Mouse (Mus musculus) heart, postnatal 0 days (tissue): ENCODE results near the gene Relb. TPM values are rescaled to one million over a fixed set of nuclear protein-coding genes. Genes with fewer than 3 reads are reported as not detected.

ENCODE experiments used
- ATAC-seq: fragments of 200-750 bp; cut with Nextera tagmentation; 2 replicates; pipeline ENCODE4 v1.8.0; 2017; ENCODE audit warnings: low read depth, moderate number of reproducible peaks, moderate library complexity; ENCODE audit not compliant: insufficient read depth
- DNase-seq: peaks from one replicate; pipeline ENCODE4 v3.0.0-alpha.2; 2016; ENCODE audit warnings: low spot score
- H3K27ac ChIP-seq: fragments of 300-500 bp; sonication (generic); 2 replicates; pipeline ENCODE4 v1.5.1; 2014; ENCODE audit warnings: low read depth, mild to moderate bottlenecking
- H3K27me3 ChIP-seq: fragments of 300-500 bp; sonication (generic); 2 replicates; pipeline ENCODE4 v1.6.1; 2014; ENCODE audit warnings: low read length, mixed read lengths; ENCODE audit not compliant: control insufficient read depth, insufficient read depth
- H3K36me3 ChIP-seq: fragments of 300-500 bp; sonication (generic); replicated peaks from 2 replicates; pipeline ENCODE4 v1.6.1; 2014; ENCODE audit warnings: low read length, mixed read lengths; ENCODE audit not compliant: control insufficient read depth, insufficient read depth
- H3K4me1 ChIP-seq: fragments of 300-500 bp; sonication (generic); 2 replicates; pipeline ENCODE4 v1.6.1; 2014; ENCODE audit warnings: antibody characterized with exemption; ENCODE audit not compliant: control insufficient read depth, insufficient read depth
- H3K4me2 ChIP-seq: fragments of 300-500 bp; sonication (generic); 2 replicates; pipeline ENCODE4 v1.6.1; 2014; ENCODE audit warnings: low read depth, mild to moderate bottlenecking, low read length, moderate library complexity
- H3K4me3 ChIP-seq: fragments of 300-500 bp; sonication (generic); 2 replicates; pipeline ENCODE4 v1.5.1; 2014; ENCODE audit warnings: low read depth, low read length
- H3K9ac ChIP-seq: fragments of 300-500 bp; sonication (generic); replicated peaks from 2 replicates; pipeline ENCODE4 v1.6.1; 2014; ENCODE audit warnings: low read depth, low read length, mixed read lengths
- H3K9me3 ChIP-seq: fragments of 300-500 bp; sonication (generic); replicated peaks from 2 replicates; pipeline ENCODE4 v1.6.1; 2016; ENCODE audit warnings: low read length; ENCODE audit not compliant: control insufficient read depth
- CTCF ChIP-seq: IDR thresholded peaks from 2 replicates; pipeline ENCODE4 v1.5.1; 2016; ENCODE audit warnings: antibody characterized with exemption, control low read depth, low read depth
- EP300 ChIP-seq: IDR thresholded peaks from 2 replicates; pipeline ENCODE4 v1.6.1; 2016; ENCODE audit warnings: antibody characterized with exemption, low read depth
- WGBS: fragments of 180-500 bp; shearing (Covaris S2); extraction: QIAGEN DNeasy Blood & Tissue Kit; methylation state at CpG from one replicate; pipeline ENCODE4 v1.1.7; 2014; 5-methylcytosine and 5-hydroxymethylcytosine counted together
- polyA plus RNA-seq: library from polyadenylated mRNA; unstranded; fragments of >200 nt; fragmentation: Nextera tagmentation; extraction: Ambion mirVana; gene quantifications from 2 replicates; pipeline ENCODE4 v1.2.1, GENCODE M21; 2015
- total RNA-seq: library from RNA; depleted of rRNA; stranded (reverse); fragments of >200 nt; gene quantifications from 2 replicates; pipeline ENCODE4 v1.2.3, GENCODE M21; 2014; ENCODE audit warnings: low replicate concordance

The Relb gene
- total and polyA plus RNA-seq, 2 experiments from 2014 or later = 6.5 to 9.0 TPM

GRCm38 (mm10) chr7:19593061-19593730 lies 36.0 kb downstream of the Relb start:
- DNase-seq (no peak), ATAC-seq (no peak)
- H3K4me2 ChIP-seq = no peak overlapping the region
- H3K4me3 ChIP-seq = no peak overlapping the region
- no peak overlapping the region for H3K9ac ChIP-seq
- WGBS = 78% methylated on average over 10 of the region's 10 CpGs
- peaks cover 90% of the 10 kb centered on the region for H3K36me3 ChIP-seq
- no peaks in the 10 kb centered on the region for H3K4me1 ChIP-seq
- no peak for TF ChIP-seq CTCF
- no peak for TF ChIP-seq EP300
- H3K9me3 ChIP-seq = no peaks in the 10 kb centered on the region
- H3K27ac ChIP-seq = no peak overlapping the region
- no peaks in the 10 kb centered on the region for H3K27me3 ChIP-seq

- ATAC-seq (peak; percentile 76), DNase-seq (peak; percentile 74)
- 55% methylated on average over 3 of the region's 3 CpGs for WGBS
- TF ChIP-seq EP300 (no peak), CTCF (peak; percentile 90)
- H3K4me3 ChIP-seq = no peak overlapping the region
- H3K9me3 ChIP-seq = no peaks in the 10 kb centered on the region
- no peak overlapping the region for H3K9ac ChIP-seq
- peaks cover 86% of the 10 kb centered on the region for H3K36me3 ChIP-seq
- no peaks in the 10 kb centered on the region for H3K27me3 ChIP-seq
- H3K4me2 ChIP-seq = no peak overlapping the region
- H3K4me1 ChIP-seq = no peaks in the 10 kb centered on the region
- no peak overlapping the region for H3K27ac ChIP-seq
These were observed 39.3 kb downstream of the Relb start for GRCm38 (mm10) chr7:19589917-19590316.

GRCm38 (mm10) chr7:19589207-19589606 lies 40.0 kb downstream of the Relb start:
- no peaks in the 10 kb centered on the region for H3K9me3 ChIP-seq
- TF ChIP-seq EP300 (no peak), CTCF (peak; percentile 56)
- H3K27me3 ChIP-seq = no peaks in the 10 kb centered on the region
- DNase-seq (no peak), ATAC-seq (no peak)
- peaks cover 87% of the 10 kb centered on the region for H3K36me3 ChIP-seq
- no peak overlapping the region for H3K9ac ChIP-seq
- H3K4me2 ChIP-seq = no peak overlapping the region
- H3K27ac ChIP-seq = no peak overlapping the region
- H3K4me1 ChIP-seq = no peaks in the 10 kb centered on the region
- WGBS = 54% methylated on average over 3 of the region's 3 CpGs
- H3K4me3 ChIP-seq = no peak overlapping the region

DNA sequence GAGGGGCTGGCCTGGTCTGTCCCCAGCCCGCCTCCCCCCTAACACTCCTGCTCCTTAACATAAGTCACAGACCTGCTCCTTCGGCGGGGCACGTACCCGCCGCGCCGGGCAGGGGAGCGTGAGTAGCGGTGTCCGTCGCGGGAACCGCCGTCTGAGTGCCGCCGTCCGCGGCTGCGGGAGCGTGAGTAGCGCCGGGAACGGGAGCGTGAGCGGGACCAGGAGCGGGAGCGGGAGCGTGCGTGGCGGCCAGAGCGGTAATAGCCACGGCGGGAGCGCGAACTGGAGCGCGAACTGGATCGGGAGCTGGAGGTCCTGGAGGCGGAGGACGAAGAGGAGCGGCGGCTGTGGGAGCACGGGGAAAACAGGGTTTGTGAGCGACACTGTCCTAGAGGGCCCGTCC lies 43.0 kb downstream of the Relb start:
- H3K4me2 ChIP-seq = no peak overlapping the region
- TF ChIP-seq EP300 (no peak), CTCF (no peak)
- H3K27me3 ChIP-seq = no peaks in the 10 kb centered on the region
- H3K9ac ChIP-seq = no peak overlapping the region
- ATAC-seq (no peak), DNase-seq (no peak)
- no peaks in the 10 kb centered on the region for H3K9me3 ChIP-seq
- H3K27ac ChIP-seq = no peak overlapping the region
- peaks cover 84% of the 10 kb centered on the region for H3K36me3 ChIP-seq
- H3K4me3 ChIP-seq = no peak overlapping the region
- 75% methylated on average over 45 of the region's 46 CpGs for WGBS
- no peaks in the 10 kb centered on the region for H3K4me1 ChIP-seq

DNA sequence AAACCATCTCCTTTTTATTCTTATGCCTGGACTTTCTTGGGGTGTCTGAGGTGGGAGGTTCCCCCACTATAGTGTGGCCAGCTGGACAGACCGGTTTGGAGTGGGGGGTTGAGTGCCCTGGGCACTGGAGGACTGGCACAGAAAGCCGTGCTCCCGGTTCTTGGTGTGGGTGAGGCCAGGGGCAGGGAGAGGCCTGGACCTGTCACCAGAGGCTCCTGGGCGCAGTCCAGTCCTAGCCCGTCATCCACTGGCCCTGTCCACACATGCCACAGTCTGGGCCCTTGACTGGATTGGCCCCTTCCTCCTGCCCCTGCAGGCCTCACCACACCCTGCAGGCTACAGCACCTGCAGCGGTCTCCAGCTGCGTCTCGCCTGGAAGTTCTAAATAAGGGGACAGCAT lies 48.6 kb downstream of the Relb start:
- H3K9me3 ChIP-seq = no peaks in the 10 kb centered on the region
- ATAC-seq = no peak
- peaks cover 46% of the 10 kb centered on the region for H3K36me3 ChIP-seq
- TF ChIP-seq EP300 = no peak
- H3K4me1 ChIP-seq = peaks cover 13% of the 10 kb centered on the region
- H3K4me2 ChIP-seq = no peak overlapping the region
- H3K27me3 ChIP-seq = peaks cover 20% of the 10 kb centered on the region
- WGBS = 83% methylated on average over 8 of the region's 8 CpGs
- DNase-seq = no peak
- H3K27ac ChIP-seq = no peak overlapping the region
- H3K4me3 ChIP-seq = no peak overlapping the region
- H3K9ac ChIP-seq = no peak overlapping the region

GRCm38 (mm10) chr7:19579751-19580150 lies 49.5 kb downstream of the Relb start:
- Histone ChIP-seq H3K4me2 (no peak overlapping the region), H3K27me3 (peaks cover 20% of the 10 kb centered on the region), H3K9ac (no peak overlapping the region), H3K4me3 (no peak overlapping the region), H3K9me3 (no peaks in the 10 kb centered on the region), H3K27ac (no peak overlapping the region), H3K4me1 (peaks cover 13% of the 10 kb centered on the region), H3K36me3 (peaks cover 40% of the 10 kb centered on the region)
- TF ChIP-seq EP300 (no peak), CTCF (no peak)
- 84% methylated on average over 10 of the region's 10 CpGs for WGBS
- no peak for ATAC-seq
- DNase-seq = no peak
